Mouse (Mus musculus): ENCODE measurements around the gene Dclre1b.
"Not testable (repeated sequence)": the region's sequence is repeated elsewhere in the genome, so short reads cannot be mapped to it uniquely, and the experiment has no call there.

The Dclre1b gene

DNA sequence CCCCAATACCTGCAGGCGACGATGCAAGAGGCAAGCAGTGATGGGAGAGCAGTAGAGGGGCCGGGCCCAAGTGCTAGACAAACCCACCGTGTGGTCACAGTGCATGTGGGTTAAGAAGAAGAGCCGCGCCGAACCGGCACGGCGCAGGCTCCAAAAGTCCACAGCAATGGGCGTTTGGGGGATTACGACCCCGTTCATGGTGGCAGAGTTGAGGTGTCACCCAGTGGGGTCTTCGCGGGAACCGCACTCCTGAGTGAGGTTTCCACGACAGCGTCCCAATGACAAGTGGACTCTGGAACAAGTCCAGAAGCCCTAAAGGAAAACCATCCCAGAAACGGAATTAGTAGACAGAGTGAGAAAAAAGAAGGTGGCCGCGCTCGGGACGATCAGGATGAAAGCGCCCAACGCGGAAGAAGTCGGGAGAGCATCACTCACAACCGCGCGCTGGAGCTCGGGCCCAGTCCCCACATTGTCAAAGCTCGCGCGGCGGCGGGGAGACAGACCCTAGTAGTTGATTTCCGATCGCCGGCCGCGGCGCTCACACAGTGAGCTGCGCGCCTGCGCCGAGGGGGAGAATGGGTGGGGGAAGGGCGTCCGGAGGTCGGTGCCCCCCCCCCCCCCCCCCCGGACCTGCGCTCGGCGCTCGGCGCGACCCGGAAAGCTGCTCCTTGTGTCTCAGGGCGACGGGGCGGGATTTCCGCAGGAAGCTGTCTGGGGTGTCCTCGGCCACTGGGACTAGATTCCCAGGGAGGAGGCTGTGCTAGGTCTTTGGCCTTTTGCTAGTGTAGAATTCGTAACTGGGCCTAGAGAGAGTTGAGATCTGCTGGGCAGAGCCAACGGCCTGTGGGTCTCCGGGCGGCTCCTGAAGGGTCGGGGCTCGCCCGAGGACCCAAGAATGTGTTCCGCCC is at the start of gene Dclre1b, which contains the start of the genes Ap4b1 and Gm43064:
Gene Dclre1b (minus strand): TSS at position 554 of the 908 bp plus-strand sequence.
Gene Ap4b1 (plus strand): TSS at position 630 of the 908 bp plus-strand sequence.
Gene Gm43064 (plus strand): TSS at position 683 of the 908 bp plus-strand sequence.
- peak; percentile 77 to 86 for DNase-seq (ENCODE audit: low spot score in 2 of 2)

DNA sequence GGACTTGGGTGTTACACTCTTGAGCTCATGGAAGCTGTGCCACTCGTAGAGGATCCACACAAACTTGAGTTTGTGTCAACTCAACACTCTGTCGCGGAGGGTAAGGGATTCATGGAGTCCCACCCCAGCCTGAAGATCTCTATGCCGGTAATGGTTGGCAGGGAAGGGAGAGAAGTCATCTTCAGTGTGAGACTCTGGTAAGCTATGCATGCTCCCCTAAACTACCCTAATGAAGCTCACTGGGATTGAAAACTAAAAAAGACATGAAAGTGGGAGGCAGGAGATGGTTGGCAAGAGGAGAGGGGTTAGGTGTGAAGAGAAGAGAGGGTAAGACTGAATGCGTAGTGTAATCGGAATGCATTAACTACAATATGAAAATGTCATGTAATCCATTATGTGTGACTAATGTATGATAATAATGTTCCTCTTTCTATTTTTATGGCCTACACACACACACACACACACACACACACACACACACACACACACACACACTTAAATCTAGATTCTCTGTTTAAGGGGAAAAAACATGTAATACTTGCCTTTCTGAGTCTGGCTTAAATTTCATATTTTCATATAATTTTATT is 48.8 kb upstream of the Dclre1b start:
- DNase-seq (ENCODE audit: low spot score in 2 of 2), result no peak

DNA sequence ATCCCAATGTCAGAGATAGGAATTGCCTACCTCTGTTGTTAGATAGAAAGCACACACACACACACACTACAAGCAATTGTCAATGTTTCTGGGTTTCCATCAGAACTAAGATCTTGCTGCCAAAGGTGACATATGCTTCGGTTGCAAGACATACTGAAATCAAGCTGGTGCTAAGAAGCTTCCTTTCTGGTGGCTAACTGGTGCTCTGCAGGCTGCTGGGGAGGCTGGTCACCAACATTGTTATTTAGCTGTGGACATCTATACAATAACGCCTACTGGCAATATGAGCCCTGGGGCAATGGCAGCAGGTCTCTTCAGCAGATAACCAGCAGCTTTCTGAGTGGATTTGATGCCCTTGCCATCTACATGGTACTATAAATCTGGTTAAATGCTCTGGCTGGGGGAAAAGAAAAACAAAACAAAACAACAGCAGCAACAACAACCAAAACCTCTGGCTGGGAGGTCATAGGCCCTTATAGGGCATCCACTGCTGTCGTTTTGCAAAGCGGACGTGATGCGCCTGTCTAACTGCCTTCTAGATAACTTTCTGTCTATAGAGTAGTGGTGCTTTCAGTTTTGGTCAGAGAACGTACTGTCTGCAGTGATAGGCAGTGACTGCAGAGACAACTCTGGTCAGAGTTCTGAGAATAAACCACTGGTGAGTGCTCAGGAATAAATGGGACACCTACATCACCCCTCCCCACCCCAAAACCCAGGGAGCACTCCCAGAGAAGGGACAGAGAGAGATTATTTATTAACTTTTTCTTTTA is 48.0 kb upstream of the Dclre1b start:
- no peak for DNase-seq (ENCODE audit: low spot score in 2 of 2)

DNA sequence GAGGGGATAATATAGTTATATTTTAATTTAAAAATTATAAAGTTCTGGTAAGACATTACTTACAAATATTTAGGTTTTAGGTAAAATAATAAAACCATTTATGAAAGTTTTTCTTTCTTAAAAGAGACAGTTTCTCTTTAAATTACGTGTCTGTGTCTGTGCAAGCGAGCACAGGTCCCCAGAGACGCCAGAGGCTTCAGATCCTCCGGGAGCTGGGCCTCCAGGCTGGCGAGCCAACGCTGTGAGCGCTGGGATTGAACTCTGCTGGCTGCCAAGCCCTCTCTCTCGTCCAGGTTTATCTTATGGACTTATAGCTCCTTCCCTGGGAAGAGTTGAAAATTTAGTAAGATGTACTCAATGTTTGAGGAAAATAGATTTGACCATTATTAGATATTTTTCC is 44.6 kb upstream of the Dclre1b start:
- peak in 1 of 2 experiments; percentile 14 for DNase-seq (ENCODE audit: low spot score in 2 of 2)

DNA sequence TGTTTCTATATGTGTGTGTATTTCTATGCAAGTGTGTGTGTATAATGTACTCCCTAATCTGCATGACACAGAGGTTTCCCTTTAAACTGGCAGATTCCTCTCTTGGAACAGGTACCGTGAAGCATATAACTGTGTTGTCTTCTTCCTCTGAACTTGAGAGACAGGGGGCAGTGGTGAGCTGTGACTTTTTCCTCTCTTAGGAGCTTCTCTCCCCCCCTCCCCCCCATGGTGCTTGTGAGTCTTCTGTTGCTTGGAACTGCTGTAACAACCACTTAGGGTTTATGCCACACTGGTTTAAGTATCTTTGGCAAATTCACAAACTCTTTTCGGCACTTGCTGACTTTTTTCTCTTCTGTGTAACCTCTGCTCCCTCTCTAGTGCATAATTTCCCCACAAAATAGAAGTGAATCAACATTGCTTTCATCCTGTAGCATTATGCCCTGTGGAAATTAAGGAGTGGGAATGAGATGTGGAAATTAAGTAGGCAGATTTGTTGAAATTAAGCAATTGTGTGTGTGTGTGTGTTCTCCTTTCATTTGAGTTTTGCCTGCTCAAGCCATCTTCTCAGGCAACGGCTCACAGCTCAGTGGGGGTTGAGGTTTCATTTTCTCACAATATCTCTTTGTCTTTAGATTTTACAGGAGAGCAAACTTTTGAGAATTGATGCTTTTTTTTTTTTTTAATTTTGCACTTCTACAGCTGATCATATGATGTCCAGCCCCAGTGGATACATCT is 43.5 kb upstream of the Dclre1b start:
- no peak for DNase-seq (ENCODE audit: low spot score in 2 of 2)

DNA sequence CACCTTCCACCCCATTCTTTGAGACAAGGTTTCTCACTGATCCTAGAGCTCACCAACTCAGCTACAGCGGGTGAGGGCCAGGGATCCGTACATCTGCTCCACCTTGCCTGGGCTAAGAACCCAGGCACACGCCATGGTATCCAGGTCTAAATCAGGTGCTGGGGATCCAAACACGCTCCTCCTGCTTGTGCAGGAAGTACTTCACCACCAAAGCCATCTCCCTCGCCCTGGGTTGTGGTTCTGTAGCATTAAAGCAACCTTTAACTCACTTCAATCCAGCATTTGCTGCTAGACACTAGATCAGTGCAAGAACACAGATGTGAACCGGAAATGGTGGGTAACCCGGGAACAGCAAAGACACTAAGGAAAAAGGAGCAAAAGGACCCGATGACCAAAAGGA is 42.6 kb upstream of the Dclre1b start:
- DNase-seq (ENCODE audit: low spot score in 2 of 2), result no peak

DNA sequence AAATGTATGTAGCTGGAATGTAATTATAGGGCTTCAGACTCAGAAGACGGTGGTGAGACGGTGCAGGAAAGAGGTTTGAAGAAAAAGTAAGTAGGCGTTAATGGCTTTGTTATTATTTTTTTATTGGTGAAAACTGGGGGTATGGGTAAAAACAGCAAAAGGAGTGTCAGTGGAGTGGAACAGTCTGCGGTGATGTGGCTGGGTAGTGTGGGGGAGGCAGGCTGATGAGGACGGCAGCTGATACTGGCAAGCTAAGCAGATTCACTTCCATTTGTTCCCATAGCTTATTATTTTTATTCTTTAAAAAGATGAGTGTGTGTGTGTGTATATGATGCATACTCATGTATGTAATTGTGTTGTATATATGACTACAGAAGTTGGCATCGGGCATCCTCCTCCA is 42.2 kb upstream of the Dclre1b start:
- DNase-seq (ENCODE audit: low spot score in 2 of 2), result no peak

DNA sequence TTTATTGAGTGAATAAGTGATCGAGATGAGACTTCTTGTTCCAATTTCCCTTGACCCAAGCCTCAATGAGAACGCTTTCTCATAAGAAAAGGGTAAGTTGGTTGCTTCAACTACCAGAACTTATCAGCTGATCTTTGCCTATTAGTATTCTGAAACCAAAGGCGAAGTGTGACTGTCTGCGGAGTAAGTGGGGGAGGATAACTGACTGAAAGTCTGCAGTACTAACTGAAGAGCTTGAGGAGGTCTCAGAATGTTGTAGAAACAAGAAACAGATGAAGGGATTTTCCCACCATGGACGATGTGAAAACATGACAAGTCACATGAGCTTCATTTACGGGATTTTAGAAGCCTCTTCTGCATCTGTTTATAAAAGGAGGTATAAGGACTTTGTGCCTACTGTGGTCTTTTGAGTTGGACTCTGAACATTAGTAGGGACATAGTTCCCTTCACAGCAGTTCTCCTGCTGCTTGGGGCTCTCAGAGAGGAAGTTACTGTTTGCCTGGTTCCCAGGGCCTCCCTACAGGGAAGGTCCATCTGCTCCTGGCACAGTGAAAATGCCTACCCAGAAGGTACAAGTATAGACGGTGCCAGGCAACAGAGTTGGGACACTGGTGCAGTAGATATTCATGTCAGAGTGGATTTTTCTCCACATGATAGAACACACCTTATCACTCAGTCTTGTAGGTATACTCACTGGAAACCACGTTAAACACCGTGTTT is 41.6 kb upstream of the Dclre1b start:
- no peak for DNase-seq (ENCODE audit: low spot score in 2 of 2)

DNA sequence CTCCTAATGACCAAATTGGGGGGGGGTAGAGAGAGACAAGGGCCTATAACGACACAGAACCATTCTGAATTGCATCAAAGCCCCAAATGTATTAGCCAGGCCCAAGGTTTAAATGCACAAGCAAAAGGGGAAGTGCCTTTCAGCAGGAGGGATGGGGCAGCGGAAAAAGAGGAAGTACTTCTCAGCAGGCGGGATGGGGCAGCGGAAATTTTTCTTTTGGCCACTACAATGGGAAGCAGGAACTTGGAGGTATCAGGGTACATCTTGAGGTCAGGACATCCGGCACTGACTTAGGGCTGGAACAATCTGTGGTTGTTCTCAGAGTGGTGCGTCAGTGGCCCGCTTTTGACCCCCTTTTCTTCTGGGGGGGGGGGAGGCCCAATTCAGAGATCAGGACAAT is 31.7 kb upstream of the Dclre1b start:
- DNase-seq (ENCODE audit: low spot score in 2 of 2), result not testable (repeated sequence)

DNA sequence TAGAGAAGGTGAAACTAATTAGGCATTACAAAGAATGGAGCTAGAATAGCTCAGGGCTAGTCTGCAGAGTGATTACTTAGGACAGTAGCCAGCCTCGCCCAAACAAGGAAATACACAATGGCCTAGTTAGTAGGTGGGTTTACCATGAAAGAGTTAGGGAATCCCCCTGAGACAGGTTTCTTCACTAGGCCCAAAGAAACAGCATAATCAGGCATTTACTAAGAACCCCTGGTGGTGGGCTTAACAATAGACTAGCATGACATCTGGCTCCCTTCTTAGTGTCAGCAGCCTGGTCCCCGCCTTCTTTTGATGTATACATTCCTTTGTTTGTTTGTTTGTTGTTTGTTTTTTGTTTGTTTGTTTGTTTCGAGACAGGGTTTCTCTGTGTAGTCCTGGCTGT is 31.0 kb upstream of the Dclre1b start:
- not testable (repeated sequence) for DNase-seq (ENCODE audit: low spot score in 2 of 2)

DNA sequence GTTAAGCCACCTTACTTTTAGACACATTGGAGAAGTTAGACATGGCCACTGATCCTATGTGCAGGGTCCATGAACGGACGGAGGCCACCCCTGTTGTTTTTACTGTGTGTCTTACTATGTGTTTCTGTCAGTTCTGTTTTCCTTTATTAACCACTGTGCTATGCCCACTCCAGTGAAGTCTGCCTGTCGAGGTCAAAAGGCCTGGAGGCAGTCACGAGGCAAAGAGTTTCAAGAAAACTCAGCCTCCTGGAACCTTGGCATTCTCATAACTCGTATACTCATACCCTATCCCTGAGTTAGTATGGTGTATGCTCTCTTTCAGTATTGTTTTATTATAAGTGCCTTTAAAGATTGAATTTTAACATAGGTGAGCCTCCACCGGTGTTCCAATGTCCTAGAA is 30.5 kb upstream of the Dclre1b start:
- DNase-seq (ENCODE audit: low spot score in 2 of 2), result no peak

DNA sequence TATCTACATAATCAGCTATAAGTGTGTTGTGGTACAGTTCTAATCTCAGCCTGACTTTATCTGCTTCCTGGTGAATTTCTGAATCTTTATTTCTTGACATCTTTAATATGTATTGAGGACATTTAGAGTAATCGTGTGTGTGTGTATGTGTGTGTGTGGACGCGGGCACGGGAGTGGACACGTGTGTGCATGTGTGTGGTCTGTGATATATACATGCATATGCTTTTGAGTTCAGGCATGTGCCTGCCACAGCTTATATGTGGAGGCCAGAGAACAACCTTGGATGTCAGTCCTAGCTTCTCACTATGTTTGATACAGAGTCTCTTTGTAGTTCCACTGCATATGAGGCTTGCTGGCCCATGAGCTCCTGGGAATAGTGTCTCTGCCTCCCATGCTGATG is 27.2 kb upstream of the Dclre1b start:
- no peak for DNase-seq (ENCODE audit: low spot score in 2 of 2)

DNA sequence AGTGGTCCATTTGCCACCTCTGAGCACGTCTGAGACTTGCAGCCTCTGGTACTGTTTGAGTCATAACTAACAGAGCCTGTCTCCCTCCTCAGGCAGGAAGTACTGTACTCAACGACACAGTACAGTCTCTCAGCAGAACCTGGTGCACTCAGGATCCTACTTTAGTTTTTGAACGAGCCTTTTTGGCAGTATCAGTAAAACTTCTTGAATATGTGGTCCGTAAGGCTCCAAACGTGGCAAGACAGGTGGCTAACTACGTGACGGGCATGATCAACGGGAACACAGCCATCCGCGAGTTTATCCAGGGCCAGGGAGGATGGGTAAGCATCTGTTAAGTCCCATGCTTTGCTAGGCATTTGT is 26.7 kb upstream of the Dclre1b start:
- DNase-seq (ENCODE audit: low spot score in 2 of 2), result no peak

DNA sequence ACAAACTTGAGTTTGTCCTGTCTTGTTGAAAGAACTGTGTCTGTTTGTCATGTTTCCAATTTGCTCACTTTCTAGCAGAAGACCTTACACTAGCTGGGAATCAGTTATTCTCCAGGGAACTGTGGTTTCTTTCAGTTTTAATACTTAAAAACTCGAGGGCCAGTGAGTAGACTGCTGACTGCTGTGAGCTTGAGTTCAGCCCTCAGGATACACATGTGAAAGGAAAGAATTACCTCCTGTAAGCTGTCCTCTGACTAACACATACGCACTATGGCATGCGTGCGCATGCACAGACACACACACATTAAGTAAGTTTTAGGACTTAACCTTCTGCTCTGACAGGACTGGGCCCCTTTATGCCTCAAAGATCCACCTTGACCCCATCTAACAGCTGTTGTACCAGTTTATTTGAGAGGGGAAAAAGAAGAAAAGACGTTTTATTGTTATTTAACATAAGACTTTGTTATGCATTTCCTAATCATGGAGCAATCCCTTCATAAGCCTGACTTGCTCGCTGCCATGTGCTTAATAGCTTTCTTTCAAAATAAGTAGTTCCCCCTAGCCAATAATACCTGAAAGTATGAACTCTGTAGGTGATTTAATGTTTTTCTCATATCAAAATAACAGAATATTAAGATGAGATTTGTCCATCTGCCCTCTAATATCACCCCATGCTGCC is 26.2 kb upstream of the Dclre1b start:
- no peak for DNase-seq (ENCODE audit: low spot score in 2 of 2)

DNA sequence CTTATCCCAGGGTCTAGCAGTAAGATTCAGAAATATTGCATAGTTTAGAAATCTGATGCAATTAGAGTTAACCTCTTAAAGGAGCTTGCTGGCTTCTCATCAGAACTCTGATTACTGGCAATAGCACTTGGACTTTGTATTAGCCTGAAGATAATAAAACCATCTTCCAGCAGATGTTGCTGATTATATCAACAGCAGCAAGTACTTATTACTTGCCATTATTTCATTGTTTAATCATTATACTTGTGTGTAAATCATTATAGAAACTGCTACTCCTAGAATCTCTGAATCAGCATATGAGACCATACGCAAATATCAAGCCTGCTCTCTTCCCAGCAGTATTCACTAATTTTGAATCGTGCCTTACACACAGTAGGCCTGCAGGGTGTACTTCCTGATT is 24.8 kb upstream of the Dclre1b start:
- no peak for DNase-seq (ENCODE audit: low spot score in 2 of 2)

DNA sequence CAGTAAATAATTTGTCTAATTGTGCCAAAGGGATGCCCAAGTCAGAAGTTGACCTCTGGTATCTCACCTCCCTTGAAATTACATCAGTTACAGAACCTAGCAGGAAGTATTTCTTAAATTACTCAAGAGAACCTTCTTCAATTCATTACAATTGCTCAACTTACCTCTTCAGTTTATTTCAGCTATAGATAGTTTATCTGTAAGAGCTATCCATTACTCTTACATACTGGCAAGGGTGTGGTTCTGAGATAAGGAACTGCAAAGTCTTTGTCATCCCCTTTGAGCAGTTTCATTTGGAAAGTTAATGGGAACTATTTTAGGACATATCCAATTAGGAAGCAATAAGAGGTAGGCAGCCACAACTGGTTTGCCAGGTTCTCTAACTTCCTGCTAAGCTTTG is 23.2 kb upstream of the Dclre1b start, which contains the start of gene Bcl2l15:
Gene Bcl2l15 (plus strand): TSS at position 176 of the 400 bp plus-strand sequence.
- DNase-seq (ENCODE audit: low spot score in 2 of 2), result no peak

DNA sequence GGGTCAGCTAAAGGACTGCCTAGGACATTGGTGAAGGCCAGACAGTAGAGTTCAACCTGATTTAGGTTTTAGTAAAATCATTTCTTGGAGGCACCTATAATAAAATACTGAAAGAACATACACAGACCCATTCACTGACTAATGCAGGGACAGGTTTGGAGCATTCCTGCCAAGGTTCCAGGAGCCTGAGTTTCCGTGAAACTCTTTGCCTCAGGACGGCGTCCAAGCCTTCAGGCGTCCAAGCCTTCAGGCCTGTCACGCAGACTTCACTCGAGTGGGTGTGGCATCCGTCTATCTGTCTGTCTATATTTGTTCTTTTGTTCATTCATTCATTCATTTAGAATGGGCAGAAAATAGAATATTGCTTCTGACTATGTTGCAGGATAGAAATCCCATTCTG is 21.9 kb upstream of the Dclre1b start:
- no peak for DNase-seq (ENCODE audit: low spot score in 2 of 2)

DNA sequence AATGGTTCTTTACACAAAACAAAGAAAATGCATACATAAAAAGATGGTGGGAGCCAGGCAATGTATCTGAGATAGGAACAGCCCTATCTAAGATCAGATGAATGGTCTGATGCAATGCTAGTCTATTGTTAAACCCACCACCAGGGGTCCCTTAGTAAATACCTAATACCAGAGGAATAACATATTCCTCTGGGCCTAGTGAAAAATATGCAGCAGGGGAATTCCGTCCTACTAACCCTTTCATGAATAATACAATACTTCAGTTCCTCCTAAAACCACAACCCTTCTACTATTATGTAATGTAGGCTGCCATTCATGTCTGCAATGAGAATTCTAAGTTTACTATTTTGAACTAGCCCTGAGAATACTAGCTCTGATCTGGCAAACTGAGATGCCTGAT is 21.4 kb upstream of the Dclre1b start:
- DNase-seq (ENCODE audit: low spot score in 2 of 2), result not testable (repeated sequence)

DNA sequence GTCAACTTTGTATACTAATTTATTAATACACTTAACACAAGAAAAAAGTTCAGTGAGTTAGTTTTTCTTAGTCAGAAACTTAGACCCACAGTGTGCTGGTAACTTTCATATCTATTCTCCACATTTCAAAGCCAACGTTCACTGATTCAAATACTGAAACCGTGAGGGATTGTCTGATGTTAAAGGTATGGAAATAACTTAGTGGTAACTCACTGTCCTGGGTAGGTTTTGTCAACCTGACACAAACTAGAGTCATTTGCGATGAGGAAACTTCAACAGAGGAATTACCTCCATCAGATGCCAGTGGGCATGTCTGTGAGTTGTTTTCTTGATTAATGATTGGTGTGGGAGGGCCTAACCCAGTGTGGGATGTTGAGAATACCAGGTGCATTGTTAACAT is 19.8 kb upstream of the Dclre1b start:
- no peak for DNase-seq (ENCODE audit: low spot score in 2 of 2)

DNA sequence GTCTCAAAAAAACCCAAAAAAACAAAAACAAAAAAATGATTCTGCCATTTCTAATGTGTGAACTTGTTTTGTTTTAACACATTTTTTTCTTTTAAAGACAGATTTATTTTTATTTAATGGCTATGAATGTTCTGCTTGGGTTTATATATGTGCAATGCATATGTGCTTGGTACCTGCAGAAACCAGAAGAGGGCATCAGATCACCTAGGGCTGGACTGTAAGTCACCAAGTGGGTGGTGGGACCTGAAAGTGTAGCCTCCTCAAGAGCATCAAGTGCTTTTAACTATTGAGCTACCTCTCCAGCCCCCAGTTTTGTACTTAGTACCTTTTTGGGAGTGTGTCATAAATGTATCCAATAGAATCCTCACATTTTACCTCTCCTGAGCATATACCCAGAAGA is 18.3 kb upstream of the Dclre1b start:
- no peak for DNase-seq (ENCODE audit: low spot score in 2 of 2)
